Mouse (Mus musculus) midbrain, embryonic 11.5 days (tissue): ENCODE measurements at regions not wholly inside any gene's neighbourhood (a gene's known extent, or its start where the extent isn't known, plus 50 kb on each side); places are given as distances from the start of the nearest gene placed in this dataset.

Experiments
- ATAC-seq: fragments of 200-750 bp; cut with Nextera tagmentation; 2 replicates; pipeline ENCODE4 v1.8.0; 2017; ENCODE audit warnings: moderate TSS enrichment, moderate library complexity; ENCODE audit not compliant: low FRiP score
- DNase-seq: peaks from one replicate; pipeline ENCODE4 v3.0.0; 2015; ENCODE audit warnings: low spot score; ENCODE audit errors: missing footprints
- H3K27ac ChIP-seq: fragments of 300-500 bp; sonication (generic); 2 replicates; pipeline ENCODE4 v1.5.1; 2014; ENCODE audit warnings: low read depth, low read length
- H3K27me3 ChIP-seq: fragments of 300-500 bp; sonication (generic); 2 replicates; pipeline ENCODE4 v1.6.1; 2014; ENCODE audit warnings: mild to moderate bottlenecking, low read length, moderate library complexity, mixed read lengths; ENCODE audit not compliant: control insufficient read depth, insufficient read depth
- H3K36me3 ChIP-seq: fragments of 300-500 bp; sonication (generic); 2 replicates; pipeline ENCODE4 v1.6.1; 2014; ENCODE audit warnings: mild to moderate bottlenecking, low read length, moderate library complexity, mixed read lengths; ENCODE audit not compliant: control insufficient read depth, insufficient read depth
- H3K4me1 ChIP-seq: fragments of 300-500 bp; sonication (generic); 2 replicates; pipeline ENCODE4 v1.6.1; 2014; ENCODE audit warnings: low read length; ENCODE audit not compliant: control insufficient read depth, insufficient read depth
- H3K4me2 ChIP-seq: fragments of 300-500 bp; sonication (generic); 2 replicates; pipeline ENCODE4 v1.6.1; 2014; ENCODE audit warnings: mild to moderate bottlenecking, moderate library complexity
- H3K4me3 ChIP-seq: fragments of 300-500 bp; sonication (generic); 2 replicates; pipeline ENCODE4 v1.5.1; 2014; ENCODE audit warnings: low read depth, low read length
- H3K9ac ChIP-seq: fragments of 300-500 bp; sonication (generic); 2 replicates; pipeline ENCODE4 v1.6.1; 2014; ENCODE audit warnings: low read length
- H3K9me3 ChIP-seq: fragments of 300-500 bp; sonication (generic); 2 replicates; pipeline ENCODE4 v1.6.1; 2016; ENCODE audit warnings: low read length; ENCODE audit not compliant: control insufficient read depth
- WGBS: fragments of 180-500 bp; shearing (Covaris S2); extraction: QIAGEN DNeasy Blood & Tissue Kit; methylation state at CpG from one replicate; pipeline ENCODE4 v1.1.7; 2014; 5-methylcytosine and 5-hydroxymethylcytosine counted together

DNA sequence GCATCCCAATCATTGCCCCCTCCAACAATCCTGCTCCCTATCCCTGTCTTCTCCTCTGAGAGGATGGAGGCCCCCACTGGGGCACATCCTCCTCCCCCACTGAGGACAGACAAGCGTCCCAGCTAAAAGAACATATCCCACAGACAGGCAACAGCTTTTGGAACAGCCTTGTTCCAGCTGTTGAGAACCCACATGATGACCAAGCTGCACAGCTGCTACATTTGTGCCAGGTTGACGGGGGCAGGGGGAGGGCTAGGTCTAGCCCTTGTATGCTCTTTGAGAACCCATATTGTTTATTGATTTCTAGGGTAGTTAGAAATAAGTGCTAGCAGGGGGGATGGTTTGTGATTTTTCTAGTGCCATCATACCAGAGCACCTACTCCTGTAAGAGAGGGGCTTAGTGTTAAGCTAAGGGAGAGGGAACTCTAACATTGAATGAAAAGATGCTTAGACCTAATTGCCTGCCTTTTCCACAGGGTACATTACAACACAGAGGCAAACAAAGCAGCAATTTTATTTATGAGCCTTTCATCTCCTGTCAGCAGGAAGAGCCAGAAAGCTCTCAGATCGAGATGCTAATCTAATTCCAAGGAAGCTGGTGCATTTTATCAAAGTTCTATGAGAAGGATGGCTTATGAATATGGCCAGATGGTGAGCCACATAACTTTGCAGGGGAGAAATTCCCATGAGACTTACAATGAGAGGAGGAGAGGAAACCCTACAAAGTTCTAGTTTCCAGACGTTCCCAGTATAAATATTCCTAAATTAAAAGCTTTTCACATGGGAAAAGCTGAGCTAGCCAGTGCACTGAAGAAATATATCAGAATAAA is 137.6 kb upstream of the Zpld1 start:
- no peak overlapping the region for H3K4me3 ChIP-seq
- ATAC-seq (0 out of 2 replicates have a peak, but pooled peaks have one; percentile 30), DNase-seq (peak; percentile 14)
- no peak overlapping the region for H3K27ac ChIP-seq
- no peaks in the 10 kb centered on the region for H3K9me3 ChIP-seq
- H3K9ac ChIP-seq: no peak overlapping the region
- H3K4me2 ChIP-seq: no peak overlapping the region
- no peaks in the 10 kb centered on the region for H3K36me3 ChIP-seq
- no peaks in the 10 kb centered on the region for H3K27me3 ChIP-seq
- WGBS: 68% methylated on average over 4 of the region's 4 CpGs
- H3K4me1 ChIP-seq: no peaks in the 10 kb centered on the region

DNA sequence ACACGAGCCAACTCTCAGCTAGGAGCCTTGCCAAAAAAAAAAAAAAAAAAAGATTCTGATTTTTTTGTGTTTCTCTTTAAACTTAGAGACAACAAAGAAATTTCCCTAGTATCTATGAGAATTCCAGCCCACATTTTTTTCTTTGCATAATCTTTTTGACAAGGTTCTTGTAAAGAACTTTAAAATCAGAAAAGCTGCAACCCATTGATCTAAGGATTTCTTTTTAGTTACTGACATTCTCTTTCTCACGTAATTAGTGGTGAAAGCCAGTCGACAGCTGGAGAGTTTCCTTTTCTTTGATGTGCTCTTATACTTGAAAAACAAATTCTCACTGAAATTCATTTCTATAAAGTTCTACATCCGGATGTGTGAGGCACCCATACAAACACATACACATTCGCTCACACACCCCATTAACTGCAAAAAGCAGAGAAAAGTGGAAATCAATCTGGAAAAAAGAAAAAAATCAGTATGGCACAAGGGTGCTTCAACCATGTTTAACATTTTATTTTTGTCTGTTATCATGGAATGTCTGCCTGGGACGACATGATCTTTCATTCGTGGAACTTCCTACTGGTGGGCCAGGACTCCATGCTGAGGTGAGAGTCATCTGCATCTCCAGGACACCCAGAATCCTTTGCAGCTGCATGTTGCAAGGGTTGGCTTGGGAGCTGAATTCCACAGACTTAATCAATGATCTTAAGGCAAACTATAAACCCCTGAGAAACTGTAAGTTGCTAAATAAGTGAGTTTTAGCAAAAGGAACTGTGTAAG is 124.0 kb upstream of the Zpld1 start:
- 40% methylated on average over 7 of the region's 7 CpGs for WGBS
- no peak for DNase-seq
- H3K9ac ChIP-seq: no peak overlapping the region
- H3K4me1 ChIP-seq: no peaks in the 10 kb centered on the region
- ATAC-seq: no peak
- no peaks in the 10 kb centered on the region for H3K36me3 ChIP-seq
- no peaks in the 10 kb centered on the region for H3K27me3 ChIP-seq
- H3K4me2 ChIP-seq: no peak overlapping the region
- no peak overlapping the region for H3K27ac ChIP-seq
- H3K9me3 ChIP-seq: no peaks in the 10 kb centered on the region
- H3K4me3 ChIP-seq: no peak overlapping the region

DNA sequence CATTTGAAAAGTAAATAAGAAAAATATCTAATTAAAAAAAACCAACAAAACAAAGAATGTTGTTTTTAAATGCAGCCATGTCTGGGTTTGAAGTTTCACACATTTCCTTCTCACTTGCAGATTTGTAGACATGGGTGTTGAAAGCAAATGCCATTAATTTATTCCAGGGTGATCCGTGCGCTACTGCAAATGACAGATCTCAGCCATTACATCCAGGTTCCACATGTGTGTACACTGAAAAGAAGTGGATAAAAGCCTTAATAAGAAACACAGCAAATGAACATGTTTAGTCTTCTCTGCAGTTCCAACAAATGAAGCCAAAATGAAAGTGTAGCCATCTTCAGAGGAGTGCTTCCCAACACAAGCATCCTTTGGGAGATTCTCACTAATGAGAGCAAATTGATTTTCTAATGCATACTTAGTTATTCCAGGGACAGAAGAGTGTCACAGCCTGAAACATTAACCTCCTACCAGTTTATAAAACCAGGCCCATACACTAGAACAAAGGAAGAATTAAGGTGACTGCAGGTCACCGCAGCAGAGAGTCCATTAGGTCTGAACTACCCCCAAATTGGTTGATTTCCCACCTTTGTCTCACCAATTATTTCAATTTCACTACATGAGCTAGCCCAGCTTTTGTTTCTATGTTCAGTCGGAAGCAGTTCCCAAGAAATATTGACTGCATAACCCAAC is 123.2 kb upstream of the Zpld1 start:
- peak; percentile 27; the same call in 1 of the 2 replicates for ATAC-seq

GRCm38 (mm10) chr16:55418871-55419270 is 121.1 kb upstream of the Zpld1 start:
- WGBS: 90% methylated on average over 3 of the region's 3 CpGs
- Histone ChIP-seq H3K27ac (no peak overlapping the region), H3K27me3 (no peaks in the 10 kb centered on the region), H3K4me2 (no peak overlapping the region), H3K9me3 (no peaks in the 10 kb centered on the region), H3K4me3 (no peak overlapping the region), H3K9ac (no peak overlapping the region), H3K4me1 (no peaks in the 10 kb centered on the region), H3K36me3 (no peaks in the 10 kb centered on the region)
- DNase-seq (no peak), ATAC-seq (no peak)

More for the DNA sequence above, 123.2 kb upstream of the Zpld1 start:
- H3K36me3 ChIP-seq: no peaks in the 10 kb centered on the region
- H3K4me2 ChIP-seq: no peak overlapping the region
- 68% methylated on average over 4 of the region's 4 CpGs for WGBS
- H3K4me3 ChIP-seq: no peak overlapping the region
- no peaks in the 10 kb centered on the region for H3K27me3 ChIP-seq
- H3K9ac ChIP-seq: no peak overlapping the region
- H3K9me3 ChIP-seq: no peaks in the 10 kb centered on the region
- no peaks in the 10 kb centered on the region for H3K4me1 ChIP-seq
- DNase-seq: no peak
- H3K27ac ChIP-seq: no peak overlapping the region

DNA sequence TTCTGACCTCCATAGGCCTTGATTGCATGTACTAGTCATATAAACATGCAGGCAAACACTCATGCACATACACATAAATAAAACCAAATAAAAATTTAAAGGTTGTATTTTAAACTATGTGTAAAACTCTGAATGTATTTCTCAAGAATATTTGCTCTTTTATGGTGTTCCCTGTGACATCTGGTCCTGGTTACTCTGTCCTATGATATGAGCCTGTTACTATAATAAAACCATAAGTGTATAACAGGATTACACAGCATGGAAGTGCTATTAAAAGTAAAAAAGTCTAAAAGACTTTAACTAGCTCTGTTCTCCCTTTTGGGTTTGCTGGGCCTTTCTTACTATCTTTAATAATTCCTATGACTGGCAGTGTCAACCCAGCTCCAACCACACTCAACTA is 103.0 kb upstream of the Zpld1 start:
- Histone ChIP-seq H3K27ac (no peak overlapping the region), H3K9ac (no peak overlapping the region), H3K36me3 (no peaks in the 10 kb centered on the region), H3K4me2 (no peak overlapping the region), H3K4me3 (no peak overlapping the region), H3K9me3 (no peaks in the 10 kb centered on the region), H3K27me3 (no peaks in the 10 kb centered on the region), H3K4me1 (no peaks in the 10 kb centered on the region)
- DNase-seq (no peak), ATAC-seq (no peak)

DNA sequence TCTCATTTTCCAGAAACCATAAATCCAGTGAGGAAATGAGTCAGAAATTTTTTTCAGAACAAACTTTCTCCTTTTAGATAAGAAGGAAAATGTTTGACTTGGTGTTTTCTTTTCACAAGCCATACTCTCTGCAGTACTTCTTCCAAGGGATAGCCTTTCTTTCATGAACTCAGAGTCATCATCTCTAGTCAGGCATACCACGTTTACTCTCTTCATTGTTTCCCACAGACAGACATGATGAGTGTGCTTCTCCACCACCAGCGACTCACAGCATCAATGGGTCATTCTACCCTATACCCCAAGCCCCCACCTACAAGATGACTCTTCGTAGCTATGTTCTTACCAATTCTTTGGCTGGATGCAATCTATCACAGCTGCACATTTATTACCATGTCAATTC is 97.1 kb upstream of the Zpld1 start:
- Histone ChIP-seq H3K36me3 (no peaks in the 10 kb centered on the region), H3K9me3 (no peaks in the 10 kb centered on the region), H3K4me2 (no peak overlapping the region), H3K4me3 (no peak overlapping the region), H3K9ac (no peak overlapping the region), H3K4me1 (no peaks in the 10 kb centered on the region), H3K27me3 (no peaks in the 10 kb centered on the region), H3K27ac (no peak overlapping the region)
- no peak for DNase-seq
- WGBS: 78% methylated on average over 3 of the region's 3 CpGs
- no peak for ATAC-seq

GRCm38 (mm10) chr16:55390400-55390799 is 92.6 kb upstream of the Zpld1 start:
- H3K9me3 ChIP-seq: no peaks in the 10 kb centered on the region
- H3K27me3 ChIP-seq: no peaks in the 10 kb centered on the region
- H3K27ac ChIP-seq: no peak overlapping the region
- no peaks in the 10 kb centered on the region for H3K36me3 ChIP-seq
- DNase-seq (no peak), ATAC-seq (no peak)
- H3K4me2 ChIP-seq: no peak overlapping the region
- H3K4me3 ChIP-seq: no peak overlapping the region
- no peak overlapping the region for H3K9ac ChIP-seq
- 97% methylated on average over 7 of the region's 7 CpGs for WGBS
- H3K4me1 ChIP-seq: no peaks in the 10 kb centered on the region

- Histone ChIP-seq H3K27me3 (no peaks in the 10 kb centered on the region), H3K4me2 (no peak overlapping the region), H3K36me3 (no peaks in the 10 kb centered on the region), H3K4me3 (no peak overlapping the region), H3K27ac (no peak overlapping the region), H3K9me3 (no peaks in the 10 kb centered on the region), H3K4me1 (no peaks in the 10 kb centered on the region), H3K9ac (no peak overlapping the region)
- DNase-seq (no peak), ATAC-seq (no peak)
- 74% methylated on average over 7 of the region's 7 CpGs for WGBS
Measured at GRCm38 (mm10) chr16:55379996-55380395, 82.2 kb upstream of the Zpld1 start.

DNA sequence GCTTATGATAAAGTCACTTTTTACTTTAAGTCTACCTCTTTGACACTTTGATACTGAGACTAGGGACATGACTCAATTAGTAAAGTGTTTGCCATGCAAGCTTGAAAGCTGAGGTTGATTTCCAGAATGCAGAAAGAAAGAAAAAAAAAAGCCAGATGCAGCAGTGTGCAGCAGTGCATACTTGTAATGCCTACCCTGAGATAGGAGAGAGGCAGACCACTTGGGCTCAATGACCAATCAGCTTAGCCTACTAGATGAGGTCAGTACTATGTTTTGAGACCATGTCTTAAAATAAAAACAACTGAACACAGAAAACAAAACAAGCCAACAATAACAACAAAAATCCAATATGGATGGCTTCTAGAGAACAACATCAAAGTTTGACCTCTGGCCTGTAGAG is 81.4 kb upstream of the Zpld1 start:
- Histone ChIP-seq H3K4me1 (no peaks in the 10 kb centered on the region), H3K4me2 (no peak overlapping the region), H3K9ac (no peak overlapping the region), H3K4me3 (no peak overlapping the region), H3K9me3 (no peaks in the 10 kb centered on the region), H3K27ac (no peak overlapping the region), H3K27me3 (no peaks in the 10 kb centered on the region), H3K36me3 (no peaks in the 10 kb centered on the region)
- ATAC-seq (no peak), DNase-seq (no peak)
